Mouse (Mus musculus) liver, adult 2 months (tissue): Measurements from ENCODE around the gene Lhfpl2. TPM values are rescaled to one million over a fixed set of nuclear protein-coding genes. Genes with fewer than 3 reads are reported as not detected.

Experiments
- DNase-seq: peaks from one replicate; pipeline ENCODE4 v3.0.0-alpha.2; 2011; ENCODE audit warnings: low read depth, low spot score; ENCODE audit errors: extremely low read depth
- H3K27ac ChIP-seq: fragments of 200-500 bp; replicated peaks from 2 replicates; pipeline ENCODE4 v1.5.1; 2012; ENCODE audit warnings: low read depth, mild to moderate bottlenecking, control low read depth, inconsistent platforms, low read length; ENCODE audit not compliant: insufficient read depth
- H3K27me3 ChIP-seq: fragments of 200-500 bp; 2 replicates; pipeline ENCODE4 v1.6.1; 2012; ENCODE audit warnings: mild to moderate bottlenecking, moderate library complexity, low read length, inconsistent platforms; ENCODE audit not compliant: control insufficient read depth, insufficient read depth
- H3K36me3 ChIP-seq: fragments of 200-500 bp; 2 replicates; pipeline ENCODE4 v1.6.1; 2012; ENCODE audit warnings: low read length, inconsistent platforms; ENCODE audit not compliant: control insufficient read depth, insufficient read depth
- H3K4me1 ChIP-seq: fragments of 200-500 bp; 2 replicates; pipeline ENCODE4 v1.6.1; 2011; ENCODE audit warnings: low read length; ENCODE audit not compliant: control insufficient read depth, insufficient read depth
- H3K4me3 ChIP-seq: fragments of 200-500 bp; 2 replicates; pipeline ENCODE4 v1.5.1; 2011; ENCODE audit warnings: low read depth, mild to moderate bottlenecking, control low read depth, low read length, moderate library complexity; ENCODE audit not compliant: insufficient read depth
- H3K79me2 ChIP-seq: fragments of 200-500 bp; 2 replicates; pipeline ENCODE4 v1.6.1; 2012; ENCODE audit warnings: inconsistent platforms, mild to moderate bottlenecking, low read length, moderate library complexity; ENCODE audit not compliant: control insufficient read depth, insufficient read depth
- H3K9ac ChIP-seq: fragments of 200-500 bp; 2 replicates; pipeline ENCODE4 v1.6.1; 2012; ENCODE audit warnings: low read depth, mild to moderate bottlenecking, control low read depth, inconsistent platforms, low read length
- CTCF ChIP-seq: fragments of 200-500 bp; IDR thresholded peaks from 2 replicates; pipeline ENCODE4 v1.5.1; 2011; ENCODE audit warnings: low read depth, low read length, control low read depth
- POLR2A ChIP-seq: fragments of 200-500 bp; IDR thresholded peaks from 2 replicates; pipeline ENCODE4 v1.6.1; 2011; ENCODE audit warnings: low read length, control low read depth; ENCODE audit not compliant: insufficient read depth; ENCODE audit errors: extremely low read depth
- WGBS: fragments of 180-500 bp; shearing (Covaris S2); methylation state at CpG from one replicate; pipeline ENCODE4 v1.1.7; 2018; 5-methylcytosine and 5-hydroxymethylcytosine counted together
- polyA plus RNA-seq: library from polyadenylated mRNA; depleted of rRNA; stranded (reverse); fragments of >200 nt; gene quantifications from 2 replicates; pipeline ENCODE4 v1.2.3, GENCODE M21; 2012
- total RNA-seq: library from RNA; depleted of rRNA; stranded (reverse); fragments of >200 nt; gene quantifications from 2 replicates; pipeline ENCODE4 v1.2.3, GENCODE M21; 2014

Lhfpl2 gene
- total and polyA plus RNA-seq, 2 experiments = 4.1 to 8.7 TPM

- no peak overlapping the region for H3K4me3 ChIP-seq
- no peak for DNase-seq
- no peaks in the 10 kb centered on the region for H3K36me3 ChIP-seq
- peak overlapping the region; percentile 32 for H3K27ac ChIP-seq
- no peaks in the 10 kb centered on the region for H3K27me3 ChIP-seq
- WGBS = 58% methylated on average over 8 of the region's 8 CpGs
- TF ChIP-seq CTCF (peak; percentile 25; the same call in 1 of the 2 replicates), POLR2A (no peak)
- no peaks in the 10 kb centered on the region for H3K79me2 ChIP-seq
- H3K4me1 ChIP-seq = peaks cover 2% of the 10 kb centered on the region
- no peak overlapping the region for H3K9ac ChIP-seq
Observed at GRCm38 (mm10) chr13:94063156-94063555, 5.6 kb downstream of the Lhfpl2 start.

- WGBS = 73% methylated on average over 7 of the region's 7 CpGs
- no peaks in the 10 kb centered on the region for H3K79me2 ChIP-seq
- H3K27ac ChIP-seq = peak overlapping the region; percentile 15; the same call in 1 of the 2 replicates
- peak; percentile 44 for DNase-seq
- no peak for TF ChIP-seq CTCF
- TF ChIP-seq POLR2A = no peak
- H3K27me3 ChIP-seq = no peaks in the 10 kb centered on the region
- peaks cover 2% of the 10 kb centered on the region; the same call in 1 of the 2 replicates for H3K4me1 ChIP-seq
- H3K36me3 ChIP-seq = no peaks in the 10 kb centered on the region
- H3K4me3 ChIP-seq = no peak overlapping the region
- no peak overlapping the region for H3K9ac ChIP-seq
Observed at GRCm38 (mm10) chr13:94064571-94064970, 7.0 kb downstream of the Lhfpl2 start.

GRCm38 (mm10) chr13:94065276-94066050 lies 7.9 kb downstream of the Lhfpl2 start:
- H3K27me3 ChIP-seq = no peaks in the 10 kb centered on the region
- DNase-seq = no peak
- H3K79me2 ChIP-seq = no peaks in the 10 kb centered on the region
- H3K4me3 ChIP-seq = no peak overlapping the region
- H3K9ac ChIP-seq = no peak overlapping the region
- H3K4me1 ChIP-seq = peaks cover 2% of the 10 kb centered on the region; the same call in 1 of the 2 replicates
- no peaks in the 10 kb centered on the region for H3K36me3 ChIP-seq
- 73% methylated on average over 11 of the region's 11 CpGs for WGBS
- TF ChIP-seq CTCF (no peak), POLR2A (no peak)
- H3K27ac ChIP-seq = peak overlapping the region; percentile 22

GRCm38 (mm10) chr13:94066626-94067275 lies 9.2 kb downstream of the Lhfpl2 start:
- Histone ChIP-seq H3K27me3 (no peaks in the 10 kb centered on the region), H3K36me3 (no peaks in the 10 kb centered on the region), H3K4me3 (no peak overlapping the region), H3K79me2 (no peaks in the 10 kb centered on the region), H3K27ac (no peak overlapping the region), H3K9ac (no peak overlapping the region), H3K4me1 (peaks cover 2% of the 10 kb centered on the region; the same call in 1 of the 2 replicates)
- no peak for DNase-seq
- WGBS = 95% methylated on average over 5 of the region's 5 CpGs
- TF ChIP-seq POLR2A = no peak
- TF ChIP-seq CTCF = no peak

- H3K27me3 ChIP-seq = no peaks in the 10 kb centered on the region
- no peak overlapping the region for H3K4me3 ChIP-seq
- H3K4me1 ChIP-seq = no peaks in the 10 kb centered on the region; the same call in 1 of the 2 replicates
- H3K79me2 ChIP-seq = no peaks in the 10 kb centered on the region
- no peaks in the 10 kb centered on the region for H3K36me3 ChIP-seq
- no peak overlapping the region for H3K9ac ChIP-seq
- 95% methylated on average over 1 of the region's 1 CpGs for WGBS
- no peak for DNase-seq
- no peak overlapping the region for H3K27ac ChIP-seq
- no peak for TF ChIP-seq CTCF
Observed at GRCm38 (mm10) chr13:94068308-94068707, 10.7 kb downstream of the Lhfpl2 start.
